Mouse (Mus musculus): ENCODE measurements around the gene Ipo7.
"Not testable (repeated sequence)": the region's sequence is repeated elsewhere in the genome, so short reads cannot be mapped to it uniquely, and the experiment has no call there.

GRCm38 (mm10) chr7:109984608-109985007, 33.5 kb upstream of the Ipo7 start:
- TF ChIP-seq CTCF (IDR thresholded peaks at IDR 0.05; ENCODE audit: extremely low read depth, insufficient read depth, insufficient read length, insufficient replicate concordance); POLR2A (IDR thresholded peaks at IDR 0.05; ENCODE audit: low read depth, low read length): not testable (repeated sequence)
